Mouse (Mus musculus): ENCODE results near the gene Kptn.

The Kptn gene

GRCm38 (mm10) chr7:16119569-16120261 is at the start of gene Kptn:
Gene Kptn (plus strand): TSS chr7:16119895.
- peak; percentile 87 for DNase-seq (ENCODE audit: low read depth, low spot score)

DNA sequence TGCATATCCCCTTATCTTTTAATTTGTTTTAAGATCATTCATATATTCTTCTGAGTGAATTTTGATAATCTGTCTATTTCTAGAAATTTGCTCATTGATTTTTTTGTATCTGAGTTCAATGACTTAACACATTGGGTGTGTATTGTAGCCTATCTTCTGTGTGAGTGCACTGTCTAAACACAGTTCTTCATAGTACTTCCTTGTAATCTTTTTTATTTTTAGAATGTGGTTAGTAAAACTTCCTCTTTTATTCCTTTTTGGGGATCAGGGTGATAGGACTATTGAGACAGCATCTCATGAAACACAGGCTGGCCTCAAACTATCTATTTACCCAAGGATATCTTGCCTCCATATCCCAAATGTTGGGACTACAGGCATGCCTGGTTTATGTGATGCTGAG is 48.8 kb upstream of the Kptn start:
- no peak for DNase-seq (ENCODE audit: low read depth, low spot score)

GRCm38 (mm10) chr7:16071906-16072305 is 47.8 kb upstream of the Kptn start:
- no peak for DNase-seq (ENCODE audit: low read depth, low spot score)

- DNase-seq (ENCODE audit: low read depth, low spot score): no peak
Observed at GRCm38 (mm10) chr7:16079947-16080346, 39.7 kb upstream of the Kptn start.

DNA sequence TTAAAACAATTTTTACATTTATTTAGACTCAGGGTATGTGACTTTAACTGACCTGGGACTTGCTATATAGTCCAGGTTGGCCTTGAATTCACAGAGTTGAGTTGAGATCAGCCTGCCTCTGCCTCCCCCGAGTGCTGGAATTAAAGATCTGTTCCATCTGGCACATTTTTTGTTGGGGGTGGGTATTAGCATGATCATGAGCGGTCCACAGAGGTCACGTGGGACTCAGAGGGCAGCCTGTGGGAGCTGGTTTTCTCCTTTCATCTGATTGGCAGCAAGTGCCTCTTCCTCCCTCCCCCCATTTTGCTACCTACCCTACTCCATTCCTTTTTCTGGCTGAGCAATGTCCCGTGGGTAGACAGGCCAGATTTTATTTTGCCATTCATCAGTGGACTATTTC is 39.1 kb upstream of the Kptn start:
- no peak for DNase-seq (ENCODE audit: low read depth, low spot score)

DNA sequence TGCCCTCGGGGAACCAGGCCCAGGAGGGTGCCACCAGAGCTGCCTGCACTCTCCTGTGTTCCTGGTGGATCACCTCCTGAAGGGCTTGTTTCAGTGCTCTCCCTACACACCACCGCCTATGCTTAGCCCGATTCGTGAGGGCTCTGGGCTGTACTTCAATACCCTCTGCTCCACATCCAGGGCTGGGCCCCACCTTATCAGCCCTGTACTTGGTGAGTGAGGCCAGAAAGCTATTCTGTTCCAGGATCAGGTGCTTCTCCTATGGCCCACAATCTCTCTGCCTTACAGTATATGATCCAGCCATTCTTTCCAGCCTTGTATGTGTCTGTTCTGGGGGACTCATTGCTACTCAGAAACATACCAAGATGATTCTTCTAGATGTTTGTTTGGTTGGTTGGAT is 36.3 kb upstream of the Kptn start:
- DNase-seq (ENCODE audit: low read depth, low spot score): no peak

DNA sequence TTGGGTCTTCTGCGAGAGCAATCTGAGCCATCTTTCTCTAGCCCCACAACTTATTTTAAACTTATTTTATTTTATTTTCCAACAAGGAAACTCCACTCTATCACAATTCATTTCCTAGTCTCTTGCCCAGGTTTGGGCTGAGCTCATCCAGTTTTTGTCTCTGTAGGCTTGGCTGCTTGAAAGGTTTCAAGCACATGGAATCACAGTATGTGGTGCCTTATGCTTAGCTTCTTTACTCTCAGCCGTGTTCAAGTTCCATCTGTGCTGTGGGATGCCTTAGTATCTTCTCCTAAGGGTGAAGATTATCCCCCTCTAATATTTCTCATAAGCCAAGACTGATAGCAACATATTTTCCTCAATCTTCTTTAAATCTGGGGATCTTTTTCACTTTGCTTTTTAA is 32.1 kb upstream of the Kptn start:
- DNase-seq (ENCODE audit: low read depth, low spot score): no peak

DNA sequence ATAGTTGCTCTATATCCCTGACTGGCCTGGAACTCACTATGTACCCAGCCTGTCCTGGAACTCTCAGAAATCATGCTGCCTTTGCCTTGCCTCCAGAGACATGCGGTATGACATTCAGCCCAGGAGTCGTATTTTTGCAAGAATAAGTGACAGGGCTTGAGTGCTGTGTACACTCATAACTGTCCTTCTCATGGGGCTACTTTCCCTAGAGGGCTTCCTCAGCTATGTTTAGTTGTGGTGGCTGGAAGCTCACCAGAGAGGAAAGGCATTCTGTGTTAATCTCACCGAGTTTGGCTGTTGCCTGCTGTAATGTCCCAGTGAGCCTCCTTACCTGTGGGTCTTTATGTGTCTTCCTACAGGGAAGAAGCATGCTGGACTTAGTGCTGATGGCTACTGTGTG is 25.1 kb upstream of the Kptn start:
- DNase-seq (ENCODE audit: low read depth, low spot score): no peak

- DNase-seq (ENCODE audit: low read depth, low spot score): peak; percentile 98
Observed at GRCm38 (mm10) chr7:16098021-16099017, 21.4 kb upstream of the Kptn start, which contains the start of gene Napa. Gene Napa (plus strand): TSS chr7:16098458.

GRCm38 (mm10) chr7:16099901-16100300 is 19.8 kb upstream of the Kptn start:
- no peak for DNase-seq (ENCODE audit: low read depth, low spot score)

- DNase-seq (ENCODE audit: low read depth, low spot score): no peak
Observed at GRCm38 (mm10) chr7:16101081-16101480, 18.6 kb upstream of the Kptn start.

- DNase-seq (ENCODE audit: low read depth, low spot score): no peak
Observed at GRCm38 (mm10) chr7:16101726-16102475, 17.8 kb upstream of the Kptn start.

DNA sequence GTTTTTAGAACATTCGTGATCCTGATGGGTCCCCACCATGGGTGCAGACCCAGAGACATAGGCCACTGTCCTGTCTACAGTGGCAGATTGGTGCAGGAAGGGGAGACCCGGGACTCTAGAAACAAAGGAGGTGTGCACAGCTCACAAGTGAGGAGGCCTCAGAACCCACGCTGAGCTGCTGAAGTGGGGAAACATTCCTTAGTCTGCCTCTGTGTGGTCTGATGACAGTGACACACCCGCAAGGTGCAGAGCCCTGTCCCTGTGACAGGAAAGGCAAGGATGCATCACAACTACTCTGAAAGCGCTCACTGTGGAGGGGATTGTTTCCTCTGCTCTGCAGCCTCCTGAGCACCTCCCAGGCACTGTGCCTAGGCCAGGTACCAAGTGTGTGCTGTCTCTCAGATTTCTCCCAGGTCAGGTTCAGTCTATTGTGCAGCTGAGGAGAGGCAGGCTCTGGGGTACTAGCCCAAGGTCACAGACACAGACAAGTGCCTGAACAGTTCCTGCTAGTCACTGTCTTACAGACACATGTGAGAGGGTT is 16.9 kb upstream of the Kptn start:
- no peak for DNase-seq (ENCODE audit: low read depth, low spot score)

DNA sequence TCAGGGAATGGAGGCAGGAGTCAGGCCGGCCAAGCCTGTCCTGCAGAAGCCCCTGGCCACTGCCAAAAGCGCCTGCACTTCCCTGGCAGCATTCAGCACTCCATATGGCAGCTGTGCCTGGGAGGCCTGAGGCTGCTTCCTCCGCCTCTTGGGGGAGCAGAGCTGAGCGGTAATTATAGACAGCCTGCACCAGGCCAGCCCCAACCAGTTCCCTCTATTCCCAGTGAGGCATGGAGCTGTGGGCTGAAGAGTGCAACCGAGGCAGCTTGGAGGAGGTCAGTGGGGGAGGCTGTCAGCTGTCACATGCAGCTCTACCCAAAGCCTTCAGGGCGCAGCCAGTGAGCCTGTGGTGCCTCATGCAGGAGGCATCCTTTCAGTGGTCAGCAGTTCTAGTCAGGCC is 15.9 kb upstream of the Kptn start:
- DNase-seq (ENCODE audit: low read depth, low spot score): no peak

DNA sequence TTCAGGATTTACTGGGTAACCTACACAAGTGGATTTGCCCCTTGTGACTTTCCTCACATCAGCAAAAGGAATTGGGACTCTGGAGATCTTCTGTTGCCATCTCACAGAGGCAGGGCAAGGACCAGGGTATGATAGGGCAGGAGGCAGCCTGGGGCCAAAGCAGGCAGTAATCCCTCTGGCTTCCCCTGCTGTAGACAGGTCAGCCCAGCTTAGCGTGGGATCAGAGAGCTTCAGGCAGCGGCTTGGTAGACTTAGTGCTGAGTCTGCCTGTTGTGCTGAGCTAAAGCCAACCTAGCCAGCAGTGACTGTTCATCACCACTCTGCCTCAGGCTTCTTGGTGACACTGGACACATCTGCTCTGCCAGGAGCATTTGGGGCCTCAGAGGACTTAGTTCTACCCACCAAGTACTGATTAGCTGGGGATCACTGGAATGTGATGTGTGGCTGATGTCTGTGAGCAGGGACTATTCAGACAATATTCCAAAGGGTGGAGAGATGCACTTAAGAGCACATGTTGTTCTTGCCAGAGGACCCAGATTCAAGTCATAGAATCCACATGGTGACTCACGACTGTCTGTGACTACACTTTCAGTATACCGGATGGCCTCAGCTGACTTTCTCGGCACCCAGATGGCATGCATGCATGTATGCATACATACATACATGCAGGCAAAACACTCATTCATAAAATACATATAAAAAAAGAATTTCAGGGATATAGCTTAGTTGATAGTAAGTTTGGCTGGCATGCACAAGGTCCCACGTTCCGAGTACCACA is 14.9 kb upstream of the Kptn start:
- DNase-seq (ENCODE audit: low read depth, low spot score): no peak

DNA sequence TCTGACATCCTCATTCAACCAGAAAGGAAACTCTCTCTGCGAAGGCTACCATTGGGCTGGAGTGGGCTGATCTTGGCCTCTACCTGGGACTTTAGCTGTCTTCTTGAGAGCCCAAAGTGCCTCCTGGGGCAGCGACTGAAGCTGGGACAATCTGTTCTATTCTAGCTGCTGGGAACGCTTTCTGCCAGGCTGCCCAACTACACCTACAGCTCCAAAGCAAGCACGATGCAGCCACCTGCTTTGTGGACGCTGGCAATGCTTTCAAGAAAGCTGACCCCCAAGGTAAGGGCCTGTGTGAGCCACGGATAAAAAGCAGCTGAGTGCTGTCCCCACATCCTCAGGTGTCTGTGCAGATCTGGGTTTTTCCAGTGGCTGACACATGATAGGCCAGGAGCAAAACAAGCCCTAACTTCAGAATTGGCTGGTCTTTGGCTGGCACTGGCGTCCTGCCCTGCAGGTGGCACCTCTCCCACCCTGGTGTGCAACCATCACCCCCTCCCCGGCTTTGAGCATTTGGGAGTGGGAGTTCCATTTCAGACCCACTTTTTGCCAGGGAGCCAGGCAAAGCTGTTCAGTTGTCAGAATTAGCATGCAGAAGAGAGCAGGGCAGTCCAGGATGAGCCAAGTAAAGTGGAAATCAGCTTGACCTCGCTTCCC is 10.7 kb upstream of the Kptn start:
- no peak for DNase-seq (ENCODE audit: low read depth, low spot score)

DNA sequence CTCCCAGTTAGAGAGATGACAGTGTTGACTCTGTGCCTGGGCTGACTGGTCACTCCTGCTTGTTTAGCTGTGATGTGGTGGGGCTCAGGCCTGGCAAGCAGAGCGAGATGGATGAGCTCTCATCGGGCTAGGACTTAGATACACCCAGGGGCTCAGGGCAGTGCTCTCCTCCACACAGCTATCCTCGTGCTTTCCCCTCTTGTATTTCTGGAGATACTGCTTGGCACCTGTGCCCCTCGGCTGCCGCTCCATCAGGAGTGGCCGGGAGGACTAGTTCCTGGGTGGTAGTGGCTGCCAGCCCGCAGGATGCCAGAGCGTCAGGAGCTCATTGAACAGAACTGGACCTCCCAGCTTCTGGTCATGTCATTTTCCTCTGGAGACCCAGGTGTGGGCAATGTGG is 9.5 kb upstream of the Kptn start:
- no peak for DNase-seq (ENCODE audit: low read depth, low spot score)

- DNase-seq (ENCODE audit: low read depth, low spot score): no peak
Observed at GRCm38 (mm10) chr7:16111284-16112090, 8.2 kb upstream of the Kptn start.

GRCm38 (mm10) chr7:16116418-16116817 is 3.3 kb upstream of the Kptn start:
- DNase-seq (ENCODE audit: low read depth, low spot score): no peak

DNA sequence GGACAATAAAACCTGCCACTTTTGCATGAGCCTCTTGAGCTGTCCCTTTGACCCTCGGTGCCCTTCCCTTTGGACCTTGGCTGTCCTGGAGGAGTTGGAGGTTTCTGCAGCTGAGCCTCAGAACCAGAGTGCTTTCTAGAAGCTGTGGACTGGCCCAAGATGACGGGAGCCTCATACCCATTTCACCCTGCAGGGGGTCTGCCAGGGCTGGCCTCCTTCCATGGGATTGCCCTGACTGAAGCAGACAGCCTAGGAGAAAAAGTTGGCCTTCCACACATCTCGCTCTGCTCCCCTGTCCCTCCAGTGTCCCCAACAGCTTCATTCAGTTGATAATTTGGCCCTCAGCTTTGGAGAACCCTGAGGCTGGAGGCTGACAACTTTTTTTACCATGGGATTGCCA is 2.6 kb upstream of the Kptn start:
- no peak for DNase-seq (ENCODE audit: low read depth, low spot score)
